Mouse (Mus musculus) ES-CJ7 (cell line): ENCODE data around the gene Selenoh.

Experiments used
- DNase-seq: peaks from one replicate; pipeline ENCODE4 v3.0.0; 2011; ENCODE audit warnings: low read depth, low spot score

Gene Selenoh

GRCm38 (mm10) chr2:84632001-84632400 is 38.6 kb downstream of the Selenoh start:
- DNase-seq, result no peak

GRCm38 (mm10) chr2:84627036-84627435 is 43.5 kb downstream of the Selenoh start:
- no peak for DNase-seq

- DNase-seq, result no peak
Measured at GRCm38 (mm10) chr2:84626366-84626975, 44.1 kb downstream of the Selenoh start.

- DNase-seq, result peak; percentile 16
Measured at GRCm38 (mm10) chr2:84624201-84624600, 46.4 kb downstream of the Selenoh start.

GRCm38 (mm10) chr2:84623428-84624119 is 47.0 kb downstream of the Selenoh start:
- no peak for DNase-seq

- peak; percentile 13 for DNase-seq
Measured at GRCm38 (mm10) chr2:84622668-84623067, 47.9 kb downstream of the Selenoh start.

GRCm38 (mm10) chr2:84619646-84620340 is 50.8 kb downstream of the Selenoh start:
- DNase-seq, result no peak
